Mouse (Mus musculus) erythroblast, embryonic 14.5 days (primary cell): ENCODE measurements around the gene Pik3ca.

Experiments
- GATA1 ChIP-seq: IDR thresholded peaks from 2 replicates; pipeline ENCODE4 v1.6.1; 2012; ENCODE audit warnings: low read length, inconsistent platforms, mixed read lengths
- TAL1 ChIP-seq: IDR thresholded peaks from 3 replicates; pipeline ENCODE4 v1.6.1; 2012; ENCODE audit warnings: low read length, inconsistent platforms, mixed read lengths

DNA sequence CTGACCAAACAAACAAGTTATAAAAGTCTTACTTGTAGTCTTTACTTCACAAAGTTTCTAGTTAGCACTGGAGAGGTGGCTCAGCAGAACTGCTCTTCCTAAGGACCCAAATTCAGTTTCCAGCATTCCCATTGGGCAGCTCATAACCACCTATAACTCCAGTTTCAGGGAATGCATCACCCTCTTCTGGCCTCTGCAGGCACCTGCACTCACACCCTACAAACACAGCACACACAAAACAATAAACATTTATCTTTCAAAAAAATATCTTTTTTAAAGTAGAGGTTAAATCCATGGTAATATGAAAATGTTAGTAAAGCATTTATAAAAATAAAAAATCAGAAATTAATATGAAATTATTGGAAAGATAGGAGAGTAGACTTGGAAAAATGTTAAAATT lies 44.2 kb downstream of the Pik3ca start:
- TF ChIP-seq GATA1: no peak
- no peak for TF ChIP-seq TAL1
